Mouse (Mus musculus): ENCODE measurements around the gene Acap1. TPM values are rescaled to one million over a fixed set of nuclear protein-coding genes. Genes with fewer than 3 reads are reported as not detected.
A peak's percentile ranks its signal among the peaks of the same experiment; 100 is the strongest.

The Acap1 gene
- polyA plus RNA-seq, 1 experiment from 2014 or later, result 0.60 TPM

DNA sequence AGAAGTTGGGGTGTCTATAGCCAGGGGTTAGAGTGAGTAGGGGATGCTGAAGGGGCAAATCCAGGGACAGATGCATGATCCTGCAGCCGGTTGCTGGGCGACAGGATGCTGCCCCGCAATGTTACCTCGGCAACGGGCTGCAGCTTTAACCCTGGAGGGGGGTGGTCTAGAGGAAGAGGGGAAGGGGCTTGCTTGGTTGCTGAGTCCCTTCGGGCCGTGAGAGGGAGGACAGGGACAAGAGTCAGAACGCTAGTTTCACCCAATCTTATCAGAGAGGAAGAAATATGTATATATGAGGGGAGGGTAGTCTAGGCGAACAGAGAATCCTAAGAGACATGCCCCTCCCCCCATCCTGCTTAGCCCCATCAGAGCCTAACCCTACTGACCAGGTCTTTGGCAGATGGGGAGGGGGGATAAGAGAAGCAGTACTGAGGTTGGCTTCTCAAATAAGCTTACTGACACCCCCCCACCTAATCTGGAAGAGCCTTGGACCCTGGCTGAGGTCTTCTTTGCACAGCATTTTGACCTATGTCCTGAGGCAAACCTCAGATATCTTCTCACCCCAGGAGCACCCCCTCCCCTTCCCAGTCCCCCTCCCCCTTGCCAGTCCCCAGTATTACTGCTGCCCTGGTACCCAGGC, 59.9 kb downstream of the Acap1 start:
- no peaks in the 10 kb centered on the region for H3K9me3 ChIP-seq (replicated peaks; ENCODE audit: control insufficient read depth, low read length)
- H3K4me3 ChIP-seq (ENCODE audit: low read depth, low read length), result peak overlapping the region; percentile 79
- 0 out of 2 replicates have a peak overlapping the region, but pooled peaks have one; percentile 84 for H3K9ac ChIP-seq (replicated peaks; ENCODE audit: low read length)
- peak; percentile 57 for DNase-seq (ENCODE audit: low spot score)
- no peak overlapping the region for H3K27ac ChIP-seq (replicated peaks; ENCODE audit: low read depth, low read length)
- WGBS, result 2% methylated on average over 9 of the region's 9 CpGs
- peaks cover 9% of the 10 kb centered on the region for H3K4me1 ChIP-seq (ENCODE audit: control insufficient read depth, insufficient read depth, low read length)
- 0 out of 2 replicates have a peak, but pooled peaks cover 2% of the 10 kb centered on the region for H3K27me3 ChIP-seq (ENCODE audit: control insufficient read depth, insufficient read depth, low read length)
- peaks cover 7% of the 10 kb centered on the region for H3K36me3 ChIP-seq (replicated peaks; ENCODE audit: control insufficient read depth, insufficient read depth, low read depth, low read length)
- peak overlapping the region; percentile 93 for H3K4me2 ChIP-seq (ENCODE audit: low read depth, low read length)
- no peak for ATAC-seq (replicated peaks; ENCODE audit: insufficient number of reproducible peaks, low FRiP score, low TSS enrichment, low read depth)

DNA sequence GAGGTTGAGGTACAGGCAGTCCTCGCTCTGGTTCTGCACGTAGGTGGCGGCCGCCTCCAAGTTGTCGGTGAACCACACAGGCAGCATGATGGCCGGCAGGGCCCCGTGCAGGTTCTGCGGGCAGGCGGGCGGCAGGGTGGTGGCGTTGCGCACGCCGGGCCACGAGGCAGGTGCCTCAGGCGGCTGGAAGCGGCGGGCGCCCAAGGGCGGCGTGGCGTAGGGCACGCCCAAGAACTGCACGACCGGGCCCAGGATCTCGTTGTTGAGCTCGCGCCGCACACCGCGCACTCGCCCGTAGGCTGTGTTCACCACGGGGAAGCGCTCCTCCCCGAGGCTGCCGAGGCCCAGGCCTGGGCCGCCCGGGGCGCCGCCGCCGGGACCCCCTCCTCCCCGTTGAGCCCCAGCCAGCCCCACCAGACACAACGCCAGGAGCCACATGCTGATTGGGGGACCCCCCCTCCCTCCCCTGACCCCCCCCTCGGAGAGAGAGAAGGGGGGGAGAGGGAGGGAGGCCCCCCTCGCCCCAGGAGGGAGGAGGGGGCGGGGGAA, 61.3 kb downstream of the Acap1 start:
- Histone ChIP-seq H3K36me3 (replicated peaks; ENCODE audit: control insufficient read depth, insufficient read depth, low read depth, low read length) (peaks cover 7% of the 10 kb centered on the region), H3K4me3 (ENCODE audit: low read depth, low read length) (peak overlapping the region; percentile 79), H3K27me3 (ENCODE audit: control insufficient read depth, insufficient read depth, low read length) (0 out of 2 replicates have a peak, but pooled peaks cover 2% of the 10 kb centered on the region), H3K9ac (replicated peaks; ENCODE audit: low read length) (peak overlapping the region; percentile 77), H3K4me2 (ENCODE audit: low read depth, low read length) (peak overlapping the region; percentile 93), H3K9me3 (replicated peaks; ENCODE audit: control insufficient read depth, low read length) (no peaks in the 10 kb centered on the region), H3K27ac (replicated peaks; ENCODE audit: low read depth, low read length) (peak overlapping the region; percentile 8; the same call in 1 of the 2 replicates), H3K4me1 (ENCODE audit: control insufficient read depth, insufficient read depth, low read length) (peaks cover 9% of the 10 kb centered on the region)
- ATAC-seq (replicated peaks; ENCODE audit: insufficient number of reproducible peaks, low FRiP score, low TSS enrichment, low read depth) (no peak), DNase-seq (ENCODE audit: low spot score) (peak; percentile 58)
- WGBS, result 7% methylated on average over 39 of the region's 48 CpGs

DNA sequence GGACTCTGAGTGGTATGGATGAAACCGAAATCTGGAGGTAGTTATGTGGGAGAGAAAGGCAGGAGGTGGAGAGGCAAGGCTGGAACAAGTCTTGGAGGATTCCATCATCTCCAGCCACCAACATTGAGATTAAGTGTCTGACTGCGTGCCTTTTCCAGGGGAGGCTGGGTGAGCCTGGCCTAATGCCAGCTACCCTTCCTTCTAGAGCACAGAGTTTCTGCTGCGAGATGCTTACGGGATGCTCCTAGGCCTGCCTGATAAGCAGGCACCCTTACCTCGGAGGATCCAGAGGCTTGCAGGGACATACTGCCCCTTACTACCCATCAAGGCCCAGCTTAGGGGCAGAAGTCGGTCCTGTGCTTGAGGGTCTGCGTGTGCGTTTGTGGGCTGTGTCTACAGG, 61.8 kb downstream of the Acap1 start:
- DNase-seq (ENCODE audit: low spot score) (no peak), ATAC-seq (replicated peaks; ENCODE audit: insufficient number of reproducible peaks, low FRiP score, low TSS enrichment, low read depth) (no peak)
- Histone ChIP-seq H3K27me3 (ENCODE audit: control insufficient read depth, insufficient read depth, low read length) (0 out of 2 replicates have a peak, but pooled peaks cover 2% of the 10 kb centered on the region), H3K36me3 (replicated peaks; ENCODE audit: control insufficient read depth, insufficient read depth, low read depth, low read length) (peaks cover 7% of the 10 kb centered on the region), H3K4me1 (ENCODE audit: control insufficient read depth, insufficient read depth, low read length) (peaks cover 9% of the 10 kb centered on the region), H3K9me3 (replicated peaks; ENCODE audit: control insufficient read depth, low read length) (no peaks in the 10 kb centered on the region), H3K27ac (replicated peaks; ENCODE audit: low read depth, low read length) (no peak overlapping the region; the same call in 1 of the 2 replicates), H3K4me2 (ENCODE audit: low read depth, low read length) (peak overlapping the region; percentile 93), H3K4me3 (ENCODE audit: low read depth, low read length) (peak overlapping the region; percentile 79), H3K9ac (replicated peaks; ENCODE audit: low read length) (peak overlapping the region; percentile 77; the same call in 1 of the 2 replicates)
- WGBS, result 64% methylated on average over 8 of the region's 8 CpGs

Small RNA genes lying within 50 kb of the gene (microRNA-seq; reads per million reads assigned to microRNA genes)
- not detected for gene Mir6924 (ENCODE audit: borderline number of aligned reads)

Other genes starting within 250 kb of the Acap1 start
- gene Sox15, start 240.2 kb downstream of the Acap1 start, polyA plus RNA-seq (2014; fragmentation: Nextera tagmentation; extraction: Ambion mirVana), result not detected in 2 replicates
- gene Mpdu1, start 232.9 kb downstream of the Acap1 start, polyA plus RNA-seq (2014; fragmentation: Nextera tagmentation; extraction: Ambion mirVana), result 25.9 and 28.0 TPM in 2 replicates
- 5.5 and 7.6 TPM in 2 replicates for gene Cd68, start 229.4 kb downstream of the Acap1 start, polyA plus RNA-seq (2014; fragmentation: Nextera tagmentation; extraction: Ambion mirVana)
- gene Eif4a1, start 223.1 kb downstream of the Acap1 start, polyA plus RNA-seq (2014; fragmentation: Nextera tagmentation; extraction: Ambion mirVana), result 959 and 1,000 TPM in 2 replicates
- 106 and 108 TPM in 2 replicates for gene Senp3, start 213.5 kb downstream of the Acap1 start, polyA plus RNA-seq (2014; fragmentation: Nextera tagmentation; extraction: Ambion mirVana)
- gene Tnfsf13, start 209.8 kb downstream of the Acap1 start, polyA plus RNA-seq (2014; fragmentation: Nextera tagmentation; extraction: Ambion mirVana), result 0.24 and 0.42 TPM in 2 replicates
- 3.6 and 4.3 TPM in 2 replicates for gene Tnfsf12, start 199.7 kb downstream of the Acap1 start, polyA plus RNA-seq (2014; fragmentation: Nextera tagmentation; extraction: Ambion mirVana)
- 1.2 and 1.5 TPM in 2 replicates for gene Tnfsfm13, start 199.4 kb downstream of the Acap1 start, polyA plus RNA-seq (2014; fragmentation: Nextera tagmentation; extraction: Ambion mirVana)
- 51.4 and 56.5 TPM in 2 replicates for gene Polr2a, start 136.9 kb downstream of the Acap1 start, polyA plus RNA-seq (2014; fragmentation: Nextera tagmentation; extraction: Ambion mirVana)
- gene Slc35g3, start 133.6 kb downstream of the Acap1 start, polyA plus RNA-seq (2014; fragmentation: Nextera tagmentation; extraction: Ambion mirVana), result 0.18 TPM in 1 of 2 replicates, not detected in the other
- gene Zbtb4, start 129.6 kb downstream of the Acap1 start, polyA plus RNA-seq (2014; fragmentation: Nextera tagmentation; extraction: Ambion mirVana), result 1.1 and 1.2 TPM in 2 replicates
- gene Chrnb1, start 99.6 kb downstream of the Acap1 start, polyA plus RNA-seq (2014; fragmentation: Nextera tagmentation; extraction: Ambion mirVana), result 3.0 and 3.6 TPM in 2 replicates
- 0.92 and 0.97 TPM in 2 replicates for gene Fgf11, start 93.7 kb downstream of the Acap1 start, polyA plus RNA-seq (2014; fragmentation: Nextera tagmentation; extraction: Ambion mirVana)
- 2.1 and 2.8 TPM in 2 replicates for gene Tmem102, start 89.9 kb downstream of the Acap1 start, polyA plus RNA-seq (2014; fragmentation: Nextera tagmentation; extraction: Ambion mirVana)
- gene Gm39566, start 80.2 kb downstream of the Acap1 start, polyA plus RNA-seq (2014; fragmentation: Nextera tagmentation; extraction: Ambion mirVana), result not detected in 2 replicates
- gene Spem2, start 77.1 kb downstream of the Acap1 start, polyA plus RNA-seq (2014; fragmentation: Nextera tagmentation; extraction: Ambion mirVana), result not detected in 2 replicates
- gene Spem1, start 73.4 kb downstream of the Acap1 start, polyA plus RNA-seq (2014; fragmentation: Nextera tagmentation; extraction: Ambion mirVana), result 0.27 TPM in 1 of 2 replicates, not detected in the other
- 8.2 and 9.1 TPM in 2 replicates for gene Nlgn2, start 57.8 kb downstream of the Acap1 start, polyA plus RNA-seq (2014; fragmentation: Nextera tagmentation; extraction: Ambion mirVana)
- 294 and 335 TPM in 2 replicates for gene Tmem256, start 57.0 kb downstream of the Acap1 start, polyA plus RNA-seq (2014; fragmentation: Nextera tagmentation; extraction: Ambion mirVana)
- gene Plscr3, start 49.2 kb downstream of the Acap1 start, polyA plus RNA-seq (2014; fragmentation: Nextera tagmentation; extraction: Ambion mirVana), result 90.0 and 102 TPM in 2 replicates
- 1.1 and 1.9 TPM in 2 replicates for gene Tnk1, start 36.8 kb downstream of the Acap1 start, polyA plus RNA-seq (2014; fragmentation: Nextera tagmentation; extraction: Ambion mirVana)
- not detected in 2 replicates for gene Tmem95, start 17.5 kb downstream of the Acap1 start, polyA plus RNA-seq (2014; fragmentation: Nextera tagmentation; extraction: Ambion mirVana)
- gene Kctd11, start 14.1 kb downstream of the Acap1 start, polyA plus RNA-seq (2014; fragmentation: Nextera tagmentation; extraction: Ambion mirVana), result 3.2 and 3.5 TPM in 2 replicates
- 17.6 and 20.7 TPM in 2 replicates for gene 2810408A11Rik, start 5.4 kb upstream of the Acap1 start, polyA plus RNA-seq (2014; fragmentation: Nextera tagmentation; extraction: Ambion mirVana)
- 11.5 and 13.8 TPM in 2 replicates for gene Neurl4, start 5.5 kb upstream of the Acap1 start, polyA plus RNA-seq (2014; fragmentation: Nextera tagmentation; extraction: Ambion mirVana)
- gene Gps2, start 18.3 kb upstream of the Acap1 start, polyA plus RNA-seq (2014; fragmentation: Nextera tagmentation; extraction: Ambion mirVana), result 76.2 and 81.8 TPM in 2 replicates
- 2,030 and 2,067 TPM in 2 replicates for gene Eif5a, start 26.4 kb upstream of the Acap1 start, polyA plus RNA-seq (2014; fragmentation: Nextera tagmentation; extraction: Ambion mirVana)
- gene Ybx2, start 40.3 kb upstream of the Acap1 start, polyA plus RNA-seq (2014; fragmentation: Nextera tagmentation; extraction: Ambion mirVana), result 5.5 and 6.6 TPM in 2 replicates
- gene Slc2a4, start 52.6 kb upstream of the Acap1 start, polyA plus RNA-seq (2014; fragmentation: Nextera tagmentation; extraction: Ambion mirVana), result 20.2 and 20.5 TPM in 2 replicates
- 17.1 and 22.0 TPM in 2 replicates for gene Cldn7, start 69.2 kb upstream of the Acap1 start, polyA plus RNA-seq (2014; fragmentation: Nextera tagmentation; extraction: Ambion mirVana)
- 26.2 and 26.5 TPM in 2 replicates for gene Ctdnep1, start 85.6 kb upstream of the Acap1 start, polyA plus RNA-seq (2014; fragmentation: Nextera tagmentation; extraction: Ambion mirVana)
- gene Elp5, start 87.0 kb upstream of the Acap1 start, polyA plus RNA-seq (2014; fragmentation: Nextera tagmentation; extraction: Ambion mirVana), result 156 and 157 TPM in 2 replicates
- gene Gabarap, start 95.6 kb upstream of the Acap1 start, polyA plus RNA-seq (2014; fragmentation: Nextera tagmentation; extraction: Ambion mirVana), result 474 and 509 TPM in 2 replicates
- 57.7 and 58.0 TPM in 2 replicates for gene Phf23, start 100.2 kb upstream of the Acap1 start, polyA plus RNA-seq (2014; fragmentation: Nextera tagmentation; extraction: Ambion mirVana)
- gene Dvl2, start 105.1 kb upstream of the Acap1 start, polyA plus RNA-seq (2014; fragmentation: Nextera tagmentation; extraction: Ambion mirVana), result 34.9 and 35.7 TPM in 2 replicates
- gene Acadvl, start 119.9 kb upstream of the Acap1 start, polyA plus RNA-seq (2014; fragmentation: Nextera tagmentation; extraction: Ambion mirVana), result 54.2 and 57.6 TPM in 2 replicates
- gene Dlg4, start 121.4 kb upstream of the Acap1 start, polyA plus RNA-seq (2014; fragmentation: Nextera tagmentation; extraction: Ambion mirVana), result 7.6 and 11.2 TPM in 2 replicates
- 0.46 and 0.95 TPM in 2 replicates for gene Asgr1, start 158.5 kb upstream of the Acap1 start, polyA plus RNA-seq (2014; fragmentation: Nextera tagmentation; extraction: Ambion mirVana)
- gene Asgr2, start 197.1 kb upstream of the Acap1 start, polyA plus RNA-seq (2014; fragmentation: Nextera tagmentation; extraction: Ambion mirVana), result not detected in 2 replicates
- gene Mgl2, start 234.8 kb upstream of the Acap1 start, polyA plus RNA-seq (2014; fragmentation: Nextera tagmentation; extraction: Ambion mirVana), result 0.39 TPM in 1 of 2 replicates, not detected in the other